ENCODE assay signal across 9 mouse cellular contexts in the genomic region with DNA sequence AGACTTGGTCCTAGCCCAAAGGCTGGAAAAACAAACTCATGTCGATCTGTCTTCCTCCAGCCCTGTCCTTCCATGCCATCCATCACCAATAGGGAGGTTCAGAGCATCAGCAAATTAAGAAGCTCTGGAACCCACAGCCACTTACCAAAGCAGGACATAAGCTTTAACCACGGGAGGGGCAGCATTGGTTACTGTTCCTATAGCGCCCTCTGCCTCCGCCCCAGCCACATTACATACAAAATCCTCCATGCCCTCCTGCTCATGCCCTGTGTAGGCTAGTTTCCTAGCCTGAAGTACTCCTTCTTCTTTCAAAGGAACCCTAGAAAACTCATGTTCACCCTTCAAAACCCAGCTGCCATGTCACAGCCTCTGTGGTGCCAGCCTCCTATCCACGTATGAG.
DNase-seq lines count a peak whose midpoint lies in the region; ATAC-seq and TF ChIP-seq lines count a peak whose summit lies in the region.
"Had no signal": no experiment of that assay in that cellular context is flagged by ENCODE, and none has a peak within 500 bp of the region (broad histone marks: within the 10 kb centered on the region; RNA-seq: fewer than 3 reads in every experiment).

No protein-coding gene starts in this region.

- H3K27ac ChIP-seq in forebrain, postnatal 0 days (ENCODE audit: low read depth, low read length), result no peak overlapping the region
- H3K27ac ChIP-seq in forebrain, embryonic 13.5 days, result no peak overlapping the region
- H3K27ac ChIP-seq in lung, postnatal 0 days (ENCODE audit: low read length), result no peak overlapping the region
- H3K27ac ChIP-seq: lung, embryonic 15.5 days had no signal

- no peak overlapping the region for H3K4me3 ChIP-seq in forebrain, postnatal 0 days (ENCODE audit: low read depth, low read length)
- H3K4me3 ChIP-seq in forebrain, embryonic 13.5 days, result no peak overlapping the region
- no peak overlapping the region for H3K4me3 ChIP-seq in lung, postnatal 0 days (ENCODE audit: low read depth, low read length)
- H3K4me3 ChIP-seq: lung, embryonic 15.5 days had no signal

- in situ Hi-C loops in Patski (cut with MboI; ENCODE audit: low pct_unique_long_range_greater_than_20kb), result loop anchor here (10.0 to 25.0 kb wide), 2 partner anchors 100 to 588 kb away; no protein-coding TSS in a partner anchor

- no peak overlapping the region for H3K9ac ChIP-seq in forebrain, postnatal 0 days
- H3K9ac ChIP-seq in forebrain, embryonic 13.5 days, result no peak overlapping the region
- H3K9ac ChIP-seq in lung, postnatal 0 days (replicated peaks; ENCODE audit: low read depth), result no peak overlapping the region
- H3K9ac ChIP-seq: lung, embryonic 15.5 days had no signal

- peak; percentile 60 for TF ChIP-seq CTCF in forebrain, postnatal 0 days (IDR thresholded peaks at IDR 0.05; ENCODE audit: low read depth)
- peak; percentile 94 for TF ChIP-seq CTCF in Patski (IDR thresholded peaks at IDR 0.05)
- TF ChIP-seq CTCF in lung, postnatal 0 days (IDR thresholded peaks at IDR 0.05), result peak; percentile 93

- no peaks in the 10 kb centered on the region for H3K36me3 ChIP-seq in forebrain, postnatal 0 days (ENCODE audit: insufficient read depth)
- no peaks in the 10 kb centered on the region for H3K36me3 ChIP-seq in forebrain, embryonic 13.5 days (ENCODE audit: poor library complexity, severe bottlenecking)
- H3K36me3 ChIP-seq in lung, postnatal 0 days (ENCODE audit: insufficient read depth, low read length), result no peaks in the 10 kb centered on the region
- H3K36me3 ChIP-seq: lung, embryonic 15.5 days had no signal

- WGBS in forebrain, postnatal 0 days, result 26% methylated on average over 5 of the region's 5 CpGs
- 31% methylated on average over 5 of the region's 5 CpGs for WGBS in forebrain, embryonic 13.5 days
- 18% methylated on average over 5 of the region's 5 CpGs for WGBS in lung, postnatal 0 days

- no peak for DNase-seq in forebrain, postnatal 0 days
- DNase-seq in Patski (ENCODE audit: low read depth, low spot score), result no peak
- DNase-seq in cerebellum, postnatal 25 days, result peak; percentile 81 to 86
- DNase-seq in layer of hippocampus, adult 9-11 months, result peak; percentile 52
- peak; percentile 74 for DNase-seq in lung, postnatal 0 days (ENCODE audit: low spot score)
- DNase-seq in spleen, adult 12 weeks (ENCODE audit: low spot score), result peak; percentile 27

- no peaks in the 10 kb centered on the region for H3K9me3 ChIP-seq in forebrain, postnatal 0 days (ENCODE audit: low read length)
- H3K9me3 ChIP-seq in forebrain, embryonic 13.5 days (replicated peaks), result no peaks in the 10 kb centered on the region
- H3K9me3 ChIP-seq in lung, postnatal 0 days (ENCODE audit: low read length), result no peaks in the 10 kb centered on the region
- H3K9me3 ChIP-seq: lung, embryonic 15.5 days had no signal

- ATAC-seq in forebrain, postnatal 0 days, result no peak
- no peak for ATAC-seq in forebrain, embryonic 13.5 days
- ATAC-seq in Patski, result no peak
- peak; percentile 88 for ATAC-seq in granulocyte monocyte progenitor cell, adult 5-6 weeks (replicated peaks; ENCODE audit: poor library complexity, severe bottlenecking)
- peak; percentile 69 for ATAC-seq in lung, postnatal 0 days

- TF ChIP-seq EP300 in lung, postnatal 0 days (IDR thresholded peaks at IDR 0.05), result no peak

- CTCF ChIA-PET in Patski (lab: Charles Lee), result interaction anchor here (0.8 to 5.7 kb wide), 19 partner anchors 10 to 423 kb away, joined by 3 to 47 read pairs (median 4); a partner anchor contains a TSS

- H3K4me2 ChIP-seq in forebrain, postnatal 0 days (ENCODE audit: low read depth), result no peak overlapping the region
- no peak overlapping the region for H3K4me2 ChIP-seq in forebrain, embryonic 13.5 days
- H3K4me2 ChIP-seq in lung, postnatal 0 days (replicated peaks; ENCODE audit: low read depth, low read length), result no peak overlapping the region
- H3K4me2 ChIP-seq: lung, embryonic 15.5 days had no signal

- H3K27me3 ChIP-seq in forebrain, postnatal 0 days (ENCODE audit: insufficient read depth, low read length), result no peaks in the 10 kb centered on the region
- H3K27me3 ChIP-seq in forebrain, embryonic 13.5 days, result no peaks in the 10 kb centered on the region
- no peaks in the 10 kb centered on the region for H3K27me3 ChIP-seq in Patski
- no peaks in the 10 kb centered on the region for H3K27me3 ChIP-seq in lung, postnatal 0 days (replicated peaks; ENCODE audit: insufficient read depth, low read length)
- H3K27me3 ChIP-seq: lung, embryonic 15.5 days had no signal

- H3K4me1 ChIP-seq in forebrain, postnatal 0 days (ENCODE audit: insufficient read depth), result peaks cover 7% of the 10 kb centered on the region
- peaks cover 14% of the 10 kb centered on the region for H3K4me1 ChIP-seq in forebrain, embryonic 13.5 days
- no peaks in the 10 kb centered on the region for H3K4me1 ChIP-seq in lung, postnatal 0 days (ENCODE audit: insufficient read depth, low read depth, low read length)
- H3K4me1 ChIP-seq: lung, embryonic 15.5 days had no signal

- POLR2A ChIA-PET in Patski (lab: Charles Lee), result interaction anchor here (1.1 kb wide), 1 partner anchor 159 kb away, joined by 5 read pairs; a partner anchor contains a TSS

Comparison
In these comparisons a context has a peak if more than half of its experiments do, and no peak if none do; other contexts are left out.
1. ATAC-seq: peak in granulocyte monocyte progenitor cell, adult 5-6 weeks (single experiment) and lung, postnatal 0 days (single experiment); none in forebrain, postnatal 0 days (single experiment), forebrain, embryonic 13.5 days (single experiment) and Patski (single experiment).
2. DNase-seq: peak in cerebellum, postnatal 25 days (2 of 2), layer of hippocampus, adult 9-11 months (single experiment), lung, postnatal 0 days (single experiment) and spleen, adult 12 weeks (single experiment); none in forebrain, postnatal 0 days (single experiment) and Patski (single experiment).
3. Peak in every context shown above with its lines, with median percentiles within 50 percentile points of each other: CTCF ChIP-seq.